Mouse (Mus musculus) 3134 (cell line): ENCODE measurements at regions not wholly inside any gene's neighbourhood (a gene's known extent, or its start where the extent isn't known, plus 50 kb on each side); places are given as distances from the start of the nearest gene placed in this dataset.
"Not testable (repeated sequence)": the region's sequence is repeated elsewhere in the genome, so short reads cannot be mapped to it uniquely, and the experiment has no call there.

Source experiments
- DNase-seq: peaks from one replicate; pipeline ENCODE4 v3.0.0-alpha.2; 2011; ENCODE audit warnings: low spot score; ENCODE audit not compliant: insufficient read length; ENCODE audit errors: extremely low read depth

- not testable (repeated sequence) for DNase-seq
Observed at GRCm38 (mm10) chr5:3244067-3244466, 97.2 kb upstream of the Cdk6 start.

GRCm38 (mm10) chr5:3247333-3247732 is 94.0 kb upstream of the Cdk6 start:
- no peak for DNase-seq

GRCm38 (mm10) chr5:3250273-3250672 is 91.0 kb upstream of the Cdk6 start:
- no peak for DNase-seq

GRCm38 (mm10) chr5:3260289-3260688 is 81.0 kb upstream of the Cdk6 start:
- no peak for DNase-seq

GRCm38 (mm10) chr5:3264988-3265738 is 76.1 kb upstream of the Cdk6 start:
- DNase-seq = not testable (repeated sequence)

GRCm38 (mm10) chr5:3267021-3267420 is 74.3 kb upstream of the Cdk6 start:
- DNase-seq = no peak

- DNase-seq = no peak
Observed at GRCm38 (mm10) chr5:3269760-3270159, 71.5 kb upstream of the Cdk6 start.

- DNase-seq = not testable (repeated sequence)
Observed at GRCm38 (mm10) chr5:3273140-3273539, 68.1 kb upstream of the Cdk6 start.

GRCm38 (mm10) chr5:3277241-3277640 is 64.0 kb upstream of the Cdk6 start:
- not testable (repeated sequence) for DNase-seq

GRCm38 (mm10) chr5:3278956-3279355 is 62.3 kb upstream of the Cdk6 start:
- DNase-seq = not testable (repeated sequence)

GRCm38 (mm10) chr5:3281911-3282506 is 59.3 kb upstream of the Cdk6 start:
- not testable (repeated sequence) for DNase-seq

- no peak for DNase-seq
Observed at GRCm38 (mm10) chr5:3283083-3283482, 58.2 kb upstream of the Cdk6 start.

GRCm38 (mm10) chr5:3284335-3284734 is 57.0 kb upstream of the Cdk6 start:
- not testable (repeated sequence) for DNase-seq

GRCm38 (mm10) chr5:3289991-3290417 is 51.3 kb upstream of the Cdk6 start:
- DNase-seq = not testable (repeated sequence)
